Mouse (Mus musculus): ENCODE measurements around the gene Tmem185b. TPM values are rescaled to one million over a fixed set of nuclear protein-coding genes. Genes with fewer than 3 reads are reported as not detected.

The Tmem185b gene
- 19.7 to 26.6 TPM (median 24.4 TPM) in 4 replicates for total RNA-seq (2023)

DNA sequence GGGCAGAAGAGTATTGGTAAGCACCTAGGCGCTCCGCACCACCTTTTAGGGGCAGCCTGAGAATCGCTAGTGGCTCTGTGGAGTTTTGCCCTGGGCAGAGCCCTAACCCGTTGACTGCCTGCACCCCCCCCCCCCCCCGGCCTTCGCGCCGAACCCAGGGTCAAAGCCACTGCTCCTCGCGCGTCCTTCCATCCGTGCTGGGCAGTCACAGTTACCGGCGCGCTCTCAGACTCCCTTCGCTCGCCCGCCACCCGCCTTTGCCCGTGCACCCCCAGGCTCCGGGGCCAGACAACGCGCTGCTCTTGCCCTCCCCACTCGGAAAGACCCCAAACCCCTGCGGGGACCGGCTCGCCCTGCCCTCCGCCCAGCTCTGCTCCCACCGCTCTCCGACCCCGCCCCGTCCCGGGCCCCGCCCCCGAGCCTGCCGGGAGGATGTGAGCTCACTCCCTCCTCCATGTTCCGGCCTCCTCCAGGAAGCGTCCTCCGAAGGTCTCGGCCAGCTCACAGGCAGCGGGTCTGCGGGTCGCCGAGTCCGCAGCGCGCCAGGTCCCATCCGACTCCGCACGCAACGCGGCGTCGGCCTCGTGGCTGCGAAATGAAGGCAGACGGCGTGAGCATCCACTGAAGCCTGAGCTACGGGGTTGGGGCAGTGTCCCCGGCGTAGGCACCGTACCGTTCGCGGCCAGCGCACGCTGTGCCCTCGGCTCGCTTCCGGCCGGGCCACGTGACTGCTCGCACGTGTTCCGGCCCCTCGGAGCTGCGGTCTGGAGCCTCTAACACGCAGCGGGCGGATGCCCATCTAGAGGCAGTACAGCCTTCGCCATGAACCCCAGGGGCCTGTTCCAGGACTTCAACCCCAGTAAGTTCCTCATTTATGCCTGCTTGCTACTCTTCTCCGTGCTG is at the start of gene Tmem185b:
Tmem185b (plus strand) TSS at position 472 of the 903 bp plus-strand sequence.

DNA sequence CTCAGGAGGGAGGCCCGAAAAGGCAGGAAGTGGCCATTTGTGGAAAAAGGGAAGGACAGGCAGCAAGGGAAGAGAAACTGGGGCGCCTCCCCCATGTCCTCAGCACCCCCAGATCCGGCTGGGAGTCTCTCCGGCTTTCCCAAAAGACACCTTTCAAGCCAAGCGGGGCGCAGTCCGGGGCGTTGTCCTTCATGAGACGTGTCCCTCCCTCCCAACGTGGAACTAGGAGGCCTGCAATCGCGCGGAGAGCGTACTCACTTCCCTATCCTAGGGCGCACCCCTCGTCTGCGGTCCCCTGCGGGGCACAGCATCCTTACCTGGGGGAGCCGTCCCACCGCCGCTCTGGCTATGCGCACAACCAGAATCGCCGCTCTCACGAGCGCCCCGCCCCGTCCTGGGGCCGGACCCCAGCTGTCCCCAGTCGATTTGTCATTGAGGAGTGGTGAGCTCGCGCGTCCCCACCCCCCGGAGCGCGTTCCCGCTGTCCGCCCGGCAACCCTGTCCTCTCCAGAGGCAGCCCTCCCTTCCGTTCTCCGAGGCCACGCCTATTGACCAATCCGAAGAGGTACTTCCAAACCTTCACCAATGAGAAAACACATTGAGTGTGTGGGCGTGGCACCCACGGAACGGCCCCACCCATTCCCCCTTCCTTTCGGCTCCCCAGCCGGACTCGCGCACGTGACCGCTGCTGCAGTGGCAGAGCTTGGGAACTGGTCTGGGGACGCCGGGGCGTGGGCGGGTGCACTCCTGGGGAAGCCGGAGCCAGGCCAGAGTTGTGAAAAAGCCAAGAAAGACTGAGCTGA is 21.5 kb upstream of the Tmem185b start, which contains the start of gene Ralb:
Ralb (minus strand) TSS at position 535 of the 803 bp plus-strand sequence.

Other genes with a start within 250 kb of the Tmem185b start
- gene Inhbb, start 103.9 kb upstream of the Tmem185b start, total RNA-seq (2023) = not detected in 4 replicates
- 8.9 to 10.7 TPM (median 9.5 TPM) in 4 replicates for gene Ralb, start 21.4 kb upstream of the Tmem185b start, total RNA-seq (2023)
- gene Epb41l5, start 122.8 kb downstream of the Tmem185b start, total RNA-seq (2023) = 4.5 to 6.4 TPM (median 5.5 TPM) in 4 replicates

Measured in B cell, adult 62 days (primary cell).